Mouse (Mus musculus): Measurements from ENCODE around the gene Tenm4. TPM values are rescaled to one million over a fixed set of nuclear protein-coding genes. Genes with fewer than 3 reads are reported as not detected.

Tenm4 gene
- 5.0 and 8.4 TPM in 2 replicates for polyA plus RNA-seq (2015; fragmentation: Nextera tagmentation; extraction: Ambion mirVana)

GRCm38 (mm10) chr7:96170924-96171595 lies at the start of gene Tenm4:
Tenm4 (plus strand) TSS chr7:96171246.
- no peak for TF ChIP-seq EP300 (IDR thresholded peaks at IDR 0.05)
- no peak within 1 kb of the TSS for H3K9ac ChIP-seq (replicated peaks; ENCODE audit: low read depth)
- peak; percentile 16 for DNase-seq (ENCODE audit: low spot score)
- H3K36me3 ChIP-seq (ENCODE audit: insufficient read depth, low read length): no peaks in the 10 kb centered on the region
- H3K9me3 ChIP-seq (ENCODE audit: low read length): no peaks in the 10 kb centered on the region
- H3K4me2 ChIP-seq (replicated peaks; ENCODE audit: low read depth, low read length): peak within 1 kb of the TSS; percentile 25
- no peaks in the 10 kb centered on the region for H3K27me3 ChIP-seq (replicated peaks; ENCODE audit: insufficient read depth, low read length)
- 23% methylated on average over 14 of the region's 14 CpGs for WGBS
- H3K4me3 ChIP-seq (ENCODE audit: low read depth, low read length): no peak within 1 kb of the TSS
- H3K4me1 ChIP-seq (ENCODE audit: insufficient read depth, low read depth, low read length): no peaks in the 10 kb centered on the region
- H3K27ac ChIP-seq (ENCODE audit: low read length): no peak within 1 kb of the TSS
- ATAC-seq: no peak

- Histone ChIP-seq H3K4me1 (ENCODE audit: insufficient read depth, low read depth, low read length) (no peaks in the 10 kb centered on the region), H3K9ac (replicated peaks; ENCODE audit: low read depth) (no peak overlapping the region), H3K27ac (ENCODE audit: low read length) (no peak overlapping the region), H3K36me3 (ENCODE audit: insufficient read depth, low read length) (no peaks in the 10 kb centered on the region), H3K4me2 (replicated peaks; ENCODE audit: low read depth, low read length) (no peak overlapping the region), H3K27me3 (replicated peaks; ENCODE audit: insufficient read depth, low read length) (no peaks in the 10 kb centered on the region), H3K9me3 (ENCODE audit: low read length) (no peaks in the 10 kb centered on the region), H3K4me3 (ENCODE audit: low read depth, low read length) (no peak overlapping the region)
- TF ChIP-seq CTCF (IDR thresholded peaks at IDR 0.05) (no peak), EP300 (IDR thresholded peaks at IDR 0.05) (no peak)
- WGBS: 50% methylated on average over 4 of the region's 4 CpGs
- ATAC-seq: no peak
- no peak for DNase-seq (ENCODE audit: low spot score)
These were observed 40.3 kb upstream of the Tenm4 start for GRCm38 (mm10) chr7:96130763-96131162.

GRCm38 (mm10) chr7:96131175-96131574 lies 39.9 kb upstream of the Tenm4 start:
- H3K4me3 ChIP-seq (ENCODE audit: low read depth, low read length): no peak overlapping the region
- DNase-seq (ENCODE audit: low spot score) (no peak), ATAC-seq (no peak)
- H3K4me2 ChIP-seq (replicated peaks; ENCODE audit: low read depth, low read length): no peak overlapping the region
- no peaks in the 10 kb centered on the region for H3K36me3 ChIP-seq (ENCODE audit: insufficient read depth, low read length)
- TF ChIP-seq CTCF (IDR thresholded peaks at IDR 0.05): no peak
- no peak for TF ChIP-seq EP300 (IDR thresholded peaks at IDR 0.05)
- no peaks in the 10 kb centered on the region for H3K9me3 ChIP-seq (ENCODE audit: low read length)
- 72% methylated on average over 1 of the region's 1 CpGs for WGBS
- no peaks in the 10 kb centered on the region for H3K4me1 ChIP-seq (ENCODE audit: insufficient read depth, low read depth, low read length)
- H3K9ac ChIP-seq (replicated peaks; ENCODE audit: low read depth): no peak overlapping the region
- no peak overlapping the region for H3K27ac ChIP-seq (ENCODE audit: low read length)
- no peaks in the 10 kb centered on the region for H3K27me3 ChIP-seq (replicated peaks; ENCODE audit: insufficient read depth, low read length)

- no peaks in the 10 kb centered on the region for H3K9me3 ChIP-seq (ENCODE audit: low read length)
- TF ChIP-seq CTCF (IDR thresholded peaks at IDR 0.05): peak; percentile 47
- no peak for TF ChIP-seq EP300 (IDR thresholded peaks at IDR 0.05)
- no peaks in the 10 kb centered on the region for H3K27me3 ChIP-seq (replicated peaks; ENCODE audit: insufficient read depth, low read length)
- DNase-seq (ENCODE audit: low spot score): no peak
- no peak overlapping the region for H3K9ac ChIP-seq (replicated peaks; ENCODE audit: low read depth)
- peak; percentile 65 for ATAC-seq
- H3K27ac ChIP-seq (ENCODE audit: low read length): no peak overlapping the region
- no peak overlapping the region for H3K4me2 ChIP-seq (replicated peaks; ENCODE audit: low read depth, low read length)
- H3K4me1 ChIP-seq (ENCODE audit: insufficient read depth, low read depth, low read length): no peaks in the 10 kb centered on the region
- no peaks in the 10 kb centered on the region for H3K36me3 ChIP-seq (ENCODE audit: insufficient read depth, low read length)
- no peak overlapping the region for H3K4me3 ChIP-seq (ENCODE audit: low read depth, low read length)
- 63% methylated on average over 6 of the region's 6 CpGs for WGBS
These were observed 34.5 kb upstream of the Tenm4 start for GRCm38 (mm10) chr7:96136497-96136961.

- no peak overlapping the region for H3K4me2 ChIP-seq (replicated peaks; ENCODE audit: low read depth, low read length)
- H3K27ac ChIP-seq (ENCODE audit: low read length): no peak overlapping the region
- no peaks in the 10 kb centered on the region for H3K27me3 ChIP-seq (replicated peaks; ENCODE audit: insufficient read depth, low read length)
- no peaks in the 10 kb centered on the region for H3K4me1 ChIP-seq (ENCODE audit: insufficient read depth, low read depth, low read length)
- TF ChIP-seq CTCF (IDR thresholded peaks at IDR 0.05) (no peak), EP300 (IDR thresholded peaks at IDR 0.05) (no peak)
- no peaks in the 10 kb centered on the region for H3K9me3 ChIP-seq (ENCODE audit: low read length)
- 65% methylated on average over 4 of the region's 4 CpGs for WGBS
- H3K4me3 ChIP-seq (ENCODE audit: low read depth, low read length): no peak overlapping the region
- no peak overlapping the region for H3K9ac ChIP-seq (replicated peaks; ENCODE audit: low read depth)
- no peak for ATAC-seq
- no peak for DNase-seq (ENCODE audit: low spot score)
- no peaks in the 10 kb centered on the region for H3K36me3 ChIP-seq (ENCODE audit: insufficient read depth, low read length)
These were observed 29.2 kb upstream of the Tenm4 start for GRCm38 (mm10) chr7:96141876-96142275.

GRCm38 (mm10) chr7:96142973-96143596 lies 28.0 kb upstream of the Tenm4 start:
- TF ChIP-seq CTCF (IDR thresholded peaks at IDR 0.05) (no peak), EP300 (IDR thresholded peaks at IDR 0.05) (no peak)

More at GRCm38 (mm10) chr7:96142973-96143596, 28.0 kb upstream of the Tenm4 start:
- Histone ChIP-seq H3K27ac (ENCODE audit: low read length) (no peak overlapping the region), H3K36me3 (ENCODE audit: insufficient read depth, low read length) (no peaks in the 10 kb centered on the region), H3K9ac (replicated peaks; ENCODE audit: low read depth) (no peak overlapping the region), H3K27me3 (replicated peaks; ENCODE audit: insufficient read depth, low read length) (no peaks in the 10 kb centered on the region), H3K4me1 (ENCODE audit: insufficient read depth, low read depth, low read length) (no peaks in the 10 kb centered on the region), H3K9me3 (ENCODE audit: low read length) (no peaks in the 10 kb centered on the region), H3K4me2 (replicated peaks; ENCODE audit: low read depth, low read length) (no peak overlapping the region), H3K4me3 (ENCODE audit: low read depth, low read length) (no peak overlapping the region)
- WGBS: 59% methylated on average over 3 of the region's 3 CpGs
- DNase-seq (ENCODE audit: low spot score) (no peak), ATAC-seq (peak; percentile 12; the same call in 1 of the 2 replicates)

Data from lung, postnatal 0 days (tissue).